Mouse (Mus musculus) MEL (cell line): Measurements from ENCODE around the gene Ddx18. TPM values are rescaled to one million over a fixed set of nuclear protein-coding genes. Genes with fewer than 3 reads are reported as not detected.

Experiments used
- DNase-seq: peaks from one replicate; pipeline ENCODE4 v3.0.0; 2011; ENCODE audit warnings: low read depth, low spot score
- H3K27ac ChIP-seq: 2 replicates; pipeline ENCODE4 v1.5.1; 2012; ENCODE audit warnings: low read depth, mild to moderate bottlenecking, control low read depth, low read length, moderate library complexity; ENCODE audit not compliant: control insufficient read depth
- H3K27me3 ChIP-seq, 2 experiments: fragments of 150-350 bp in 1 of 2; sonication (generic) in 1 of 2; 2 replicates each; pipeline ENCODE4 v1.6.1; 2012; ENCODE audit warnings: low read length in 2 of 2, mild to moderate bottlenecking in 2 of 2, improper control_type of control experiment in 1 of 2, moderate library complexity in 1 of 2; ENCODE audit not compliant: insufficient read depth in 2 of 2, control insufficient read depth in 1 of 2
- H3K36me3 ChIP-seq, 2 experiments: 2 replicates each; pipeline ENCODE4 v1.6.1; 2012 to 2014; ENCODE audit warnings: low read length in 2 of 2, improper control_type of control experiment in 1 of 2, inconsistent platforms in 1 of 2, mild to moderate bottlenecking in 1 of 2; ENCODE audit not compliant: insufficient read depth in 2 of 2, control insufficient read depth in 1 of 2
- H3K4me1 ChIP-seq, 2 experiments: fragments of 150-350 bp in 1 of 2; sonication (generic) in 1 of 2; 2 replicates each; pipeline ENCODE4 v1.6.1; 2012; ENCODE audit warnings: low read length in 2 of 2, improper control_type of control experiment in 1 of 2, mild to moderate bottlenecking in 1 of 2; ENCODE audit not compliant: insufficient read depth in 2 of 2, control insufficient read depth in 1 of 2
- H3K4me3 ChIP-seq, 2 experiments: fragments of 150-350 bp in 1 of 2; sonication (generic) in 1 of 2; 2 replicates each; pipeline ENCODE4 v1.5.1; 2012; ENCODE audit warnings: low read depth in 2 of 2, low read length in 2 of 2, mild to moderate bottlenecking in 2 of 2, moderate library complexity in 2 of 2, control low read depth in 1 of 2, improper control_type of control experiment in 1 of 2; ENCODE audit not compliant: control insufficient read depth in 1 of 2, insufficient read depth in 1 of 2
- H3K79me2 ChIP-seq: 2 replicates; pipeline ENCODE4 v1.6.1; 2012; ENCODE audit warnings: mild to moderate bottlenecking, low read length, moderate library complexity; ENCODE audit not compliant: control insufficient read depth, poor library complexity, insufficient read depth
- H3K9ac ChIP-seq: 2 replicates; pipeline ENCODE4 v1.6.1; 2012; ENCODE audit warnings: low read depth, mild to moderate bottlenecking, control low read depth, low read length, moderate library complexity; ENCODE audit not compliant: control insufficient read depth, poor library complexity, severe bottlenecking
- H3K9me3 ChIP-seq: fragments of 150-350 bp; sonication (generic); replicated peaks from 2 replicates; pipeline ENCODE4 v1.6.1; 2012; ENCODE audit warnings: mild to moderate bottlenecking, low read length, improper control_type of control experiment, moderate library complexity; ENCODE audit not compliant: insufficient read depth
- BHLHE40 ChIP-seq: IDR thresholded peaks from 2 replicates; pipeline ENCODE4 v1.6.1; 2012; ENCODE audit warnings: low read depth, mild to moderate bottlenecking, inconsistent platforms, low read length, improper control_type of control experiment, borderline replicate concordance
- E2F4 ChIP-seq: IDR thresholded peaks from 2 replicates; pipeline ENCODE4 v1.6.1; 2011; ENCODE audit warnings: low read depth, low read length, improper control_type of control experiment, borderline replicate concordance
- EP300 ChIP-seq, 2 experiments: IDR thresholded peaks; 2 replicates each; pipeline ENCODE4 v1.6.1; 2011; ENCODE audit warnings: improper control_type of control experiment in 2 of 2, low read length in 2 of 2, low read depth in 1 of 2, mild to moderate bottlenecking in 1 of 2
- ETS1 ChIP-seq: IDR thresholded peaks from 2 replicates; pipeline ENCODE4 v1.6.1; 2012; ENCODE audit warnings: low read depth, mild to moderate bottlenecking, inconsistent platforms, low read length, improper control_type of control experiment, moderate library complexity
- GATA1 ChIP-seq: IDR thresholded peaks from 2 replicates; pipeline ENCODE4 v1.6.1; 2011; ENCODE audit warnings: low read depth, low read length, improper control_type of control experiment
- MAZ ChIP-seq: IDR thresholded peaks from 2 replicates; pipeline ENCODE4 v1.6.1; 2012; ENCODE audit warnings: low read depth, mild to moderate bottlenecking, inconsistent platforms, low read length, improper control_type of control experiment
- MYC ChIP-seq: IDR thresholded peaks from 2 replicates; pipeline ENCODE4 v1.6.1; 2011; ENCODE audit warnings: low read depth, mild to moderate bottlenecking, low read length, improper control_type of control experiment, moderate library complexity
- NELFE ChIP-seq: IDR thresholded peaks from 2 replicates; pipeline ENCODE4 v1.6.1; 2011; ENCODE audit warnings: low read depth, low read length, improper control_type of control experiment
- POLR2A ChIP-seq, 2 experiments: IDR thresholded peaks; 2 replicates each; pipeline ENCODE4 v1.6.1; 2011 to 2012; ENCODE audit warnings: low read length in 2 of 2, mild to moderate bottlenecking in 2 of 2, control low read depth in 1 of 2, improper control_type of control experiment in 1 of 2, low read depth in 1 of 2, moderate library complexity in 1 of 2; ENCODE audit not compliant: control insufficient read depth in 1 of 2, insufficient read depth in 1 of 2, poor library complexity in 1 of 2
- POLR2AphosphoS2 ChIP-seq: IDR thresholded peaks from 2 replicates; pipeline ENCODE4 v1.6.1; 2011; ENCODE audit warnings: low read length, improper control_type of control experiment
- POLR2AphosphoS5 ChIP-seq: IDR thresholded peaks from 2 replicates; pipeline ENCODE4 v1.6.1; 2012; ENCODE audit warnings: low read depth, borderline replicate concordance, mild to moderate bottlenecking, inconsistent platforms, low read length, moderate library complexity, mixed read lengths
- RCOR1 ChIP-seq: IDR thresholded peaks from 2 replicates; pipeline ENCODE4 v1.6.1; 2012; ENCODE audit warnings: low read depth, mild to moderate bottlenecking, inconsistent platforms, low read length, improper control_type of control experiment
- TAL1 ChIP-seq: IDR thresholded peaks from 2 replicates; pipeline ENCODE4 v1.6.1; 2012; ENCODE audit warnings: mild to moderate bottlenecking, inconsistent platforms, low read length, moderate library complexity, mixed read lengths
- UBTF ChIP-seq: IDR thresholded peaks from 2 replicates; pipeline ENCODE4 v1.6.1; 2012; ENCODE audit warnings: low read depth, mild to moderate bottlenecking, inconsistent platforms, low read length, improper control_type of control experiment, moderate library complexity, borderline replicate concordance; ENCODE audit not compliant: insufficient read depth
- ZC3H11A ChIP-seq: IDR thresholded peaks from 2 replicates; pipeline ENCODE4 v1.6.1; 2012; ENCODE audit warnings: low read depth, mild to moderate bottlenecking, inconsistent platforms, low read length, improper control_type of control experiment
- ZMIZ1 ChIP-seq: IDR thresholded peaks from 2 replicates; pipeline ENCODE4 v1.6.1; 2012; ENCODE audit warnings: low read depth, mild to moderate bottlenecking, inconsistent platforms, low read length, improper control_type of control experiment, moderate library complexity
- polyA plus RNA-seq, 2 experiments: library from polyadenylated mRNA; stranded (reverse) in 1 of 2; unstranded in 1 of 2; fragments of >175 nt in 1 of 2; fragments of >200 nt in 1 of 2; gene quantifications; 2 replicates each; pipeline versions ENCODE4 v1.2.1 to v1.2.4; 2012; ENCODE audit warnings: low replicate concordance in 2 of 2, low read depth in 1 of 2; ENCODE audit not compliant: insufficient read length in 2 of 2, insufficient read depth in 1 of 2, missing spikeins in 1 of 2
- total RNA-seq: library from RNA; depleted of rRNA; stranded (reverse); fragments of 300-350 nt; gene quantifications from 2 replicates; pipeline ENCODE4 v1.2.3, GENCODE M21; 2012

Ddx18 gene
- total and polyA plus RNA-seq, 3 experiments: 125 to 185 TPM; not detected in 1

DNA sequence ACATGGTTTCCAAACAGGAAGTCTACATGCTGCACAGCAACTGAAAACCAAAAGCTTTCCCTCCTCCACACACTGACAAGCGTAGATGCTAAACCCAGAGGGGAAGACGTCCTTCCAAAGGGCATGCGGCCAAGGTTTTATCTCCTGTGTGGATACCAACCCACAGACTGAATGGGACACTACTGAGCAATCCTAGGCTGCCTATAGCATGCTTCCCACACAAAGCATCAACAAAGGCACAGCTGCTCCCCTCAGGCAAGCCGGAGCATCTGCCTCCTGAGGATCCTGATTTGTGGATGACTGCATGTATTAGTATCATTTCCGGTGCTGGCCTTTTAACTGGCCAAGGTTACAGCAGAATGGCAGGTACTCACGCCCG lies 16.3 kb downstream of the Ddx18 start:
- Histone ChIP-seq H3K4me1 (no peaks in the 10 kb centered on the region), H3K9me3 (no peaks in the 10 kb centered on the region)

DNA sequence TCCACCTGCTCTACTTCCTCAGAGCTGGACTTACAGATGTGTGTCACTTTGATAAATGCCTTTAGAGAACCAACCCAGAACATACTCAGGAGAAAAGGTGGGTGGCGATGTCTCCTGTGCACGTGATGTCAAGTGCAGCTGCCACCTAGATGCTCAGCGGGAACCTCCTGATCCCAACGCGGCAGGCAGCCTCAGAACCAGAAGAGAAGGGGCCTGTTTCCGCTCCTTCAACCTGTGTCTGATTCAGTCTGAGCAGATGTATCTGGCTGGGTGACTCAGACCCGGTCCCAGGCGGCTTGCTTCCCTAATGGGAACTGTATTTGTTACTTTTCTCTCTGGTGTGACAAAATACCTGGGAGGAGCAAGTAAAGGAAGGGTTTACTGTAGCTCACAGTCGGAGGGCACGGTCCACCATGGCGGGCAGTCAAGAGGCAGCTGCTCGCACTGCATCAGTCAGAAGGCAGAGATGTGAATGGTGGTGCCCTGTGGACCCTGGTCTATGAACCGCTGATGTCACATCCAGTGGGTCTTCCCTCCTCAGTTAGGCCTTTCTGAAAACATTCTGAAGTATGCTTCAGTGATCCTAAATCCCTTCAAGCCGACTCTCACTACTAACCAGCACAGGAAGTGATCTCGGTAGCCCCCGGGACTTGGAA lies 16.9 kb downstream of the Ddx18 start:
- H3K4me3 ChIP-seq: no peak overlapping the region
- DNase-seq: no peak
- H3K36me3 ChIP-seq: peaks cover 0 to 3% of the 10 kb centered on the region in 2 experiments; a peak in 2 of 4 replicates
- H3K4me1 ChIP-seq: no peaks in the 10 kb centered on the region
- H3K79me2 ChIP-seq: no peaks in the 10 kb centered on the region
- no peak overlapping the region for H3K27ac ChIP-seq
- no peak for TF ChIP-seq UBTF
- no peak for TF ChIP-seq ZMIZ1
- no peak for TF ChIP-seq MAZ
- no peak for TF ChIP-seq TAL1
- no peak for TF ChIP-seq POLR2AphosphoS5
- no peak for TF ChIP-seq POLR2A (IDR thresholded peaks at IDR 0.05; ENCODE audit: control insufficient read depth in 1 of 2, insufficient read depth in 1 of 2, low read depth in 1 of 2, low read length in 2 of 2, poor library complexity in 1 of 2)
- no peak for TF ChIP-seq ETS1
- TF ChIP-seq MYC: no peak
- no peak for TF ChIP-seq BHLHE40
- no peak for TF ChIP-seq RCOR1
- no peak for TF ChIP-seq POLR2AphosphoS2
- TF ChIP-seq E2F4: no peak
- TF ChIP-seq NELFE: no peak
- TF ChIP-seq EP300 (IDR thresholded peaks at IDR 0.05; ENCODE audit: low read depth in 1 of 2, low read length in 2 of 2): no peak
- no peak for TF ChIP-seq GATA1
- no peak for TF ChIP-seq ZC3H11A
- TF ChIP-seq, all 39 proteins: peak for 0
- H3K9me3 ChIP-seq: no peaks in the 10 kb centered on the region
- no peak overlapping the region for H3K9ac ChIP-seq
- H3K27me3 ChIP-seq: no peaks in the 10 kb centered on the region

More for the DNA sequence above, 16.3 kb downstream of the Ddx18 start:
- peaks cover 0 to 5% of the 10 kb centered on the region in 2 experiments; a peak in 2 of 4 replicates for H3K36me3 ChIP-seq
- DNase-seq: no peak
- no peaks in the 10 kb centered on the region for H3K79me2 ChIP-seq
- H3K27me3 ChIP-seq: no peaks in the 10 kb centered on the region
- no peak overlapping the region for H3K9ac ChIP-seq
- TF ChIP-seq E2F4 (no peak), POLR2AphosphoS2 (0 out of 2 replicates have a peak, but pooled peaks have one; percentile 23)
- H3K27ac ChIP-seq: no peak overlapping the region
- no peak overlapping the region for H3K4me3 ChIP-seq
